Mouse (Mus musculus): ENCODE data around the gene Gm8947. TPM values are rescaled to one million over a fixed set of nuclear protein-coding genes. Genes with fewer than 3 reads are reported as not detected.

Gene Gm8947
- polyA plus RNA-seq, 1 experiment from 2014 or later: 0.18 TPM

DNA sequence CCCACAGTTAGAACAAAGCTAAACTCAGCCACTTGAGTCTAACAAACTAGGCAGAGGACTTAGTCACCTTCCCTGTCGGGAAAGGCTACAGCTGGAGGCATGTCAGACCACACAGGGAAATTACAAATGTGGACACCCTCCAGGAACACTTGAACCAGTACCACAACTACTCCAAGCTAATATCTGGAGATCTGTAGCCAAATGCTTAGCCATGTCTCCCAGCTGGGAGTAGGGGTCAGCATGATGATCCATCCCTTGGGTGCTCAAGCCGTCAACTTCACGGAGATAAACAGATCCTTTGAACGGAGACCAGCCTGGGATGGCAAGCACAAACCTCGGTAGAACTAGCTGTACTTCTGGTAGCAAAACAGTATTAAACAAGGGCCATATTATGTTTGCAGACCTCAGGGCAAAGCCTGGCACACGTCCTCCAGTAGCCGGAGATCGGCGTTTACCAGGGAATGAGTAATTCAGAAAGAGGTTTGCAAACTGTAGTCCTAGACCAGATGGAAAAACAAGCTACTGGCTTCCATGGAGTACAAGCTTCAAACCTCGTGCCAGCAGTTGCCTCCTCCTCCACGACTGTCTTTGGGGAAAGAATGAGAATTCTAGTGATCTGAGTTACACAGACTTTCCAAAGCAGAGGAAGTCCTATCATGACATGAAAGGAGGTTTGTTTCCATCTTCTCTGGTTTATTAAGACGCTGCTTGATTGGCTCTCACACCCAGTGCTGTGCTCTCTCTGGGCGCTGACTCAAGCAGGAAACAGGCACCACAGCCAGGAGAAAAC lies 44.2 kb downstream of the Gm8947 start:
- H3K36me3 ChIP-seq: no peaks in the 10 kb centered on the region
- 66% methylated on average over 13 of the region's 13 CpGs for WGBS
- no peak for ATAC-seq
- no peak overlapping the region for H3K4me3 ChIP-seq (replicated peaks)
- H3K27me3 ChIP-seq (replicated peaks): no peaks in the 10 kb centered on the region
- no peak overlapping the region for H3K4me2 ChIP-seq (replicated peaks)
- H3K27ac ChIP-seq: no peak overlapping the region
- H3K9ac ChIP-seq: no peak overlapping the region
- H3K9me3 ChIP-seq: no peaks in the 10 kb centered on the region
- H3K4me1 ChIP-seq (replicated peaks): no peaks in the 10 kb centered on the region

DNA sequence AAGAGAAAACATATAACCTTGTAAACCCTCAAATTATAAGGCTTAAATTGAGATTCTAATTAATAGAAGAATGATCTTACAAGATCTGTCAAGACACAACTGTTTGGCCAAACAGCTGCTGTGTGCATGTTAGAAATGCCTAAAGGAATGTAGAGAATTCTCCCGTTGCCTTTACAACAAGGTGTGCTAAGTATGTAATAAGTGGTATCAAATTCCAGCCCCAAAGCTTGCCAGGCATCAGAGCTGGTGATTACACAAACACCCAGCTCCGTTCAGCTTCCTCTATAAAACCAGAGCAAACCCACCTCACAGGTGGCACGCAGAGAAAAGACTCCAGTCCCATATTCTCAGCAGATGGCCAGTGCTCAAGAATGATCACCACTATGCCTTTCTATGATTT lies 45.6 kb downstream of the Gm8947 start:
- Histone ChIP-seq H3K36me3 (no peaks in the 10 kb centered on the region), H3K9me3 (no peaks in the 10 kb centered on the region), H3K27ac (no peak overlapping the region), H3K27me3 (replicated peaks) (no peaks in the 10 kb centered on the region), H3K4me3 (replicated peaks) (no peak overlapping the region), H3K4me2 (replicated peaks) (no peak overlapping the region), H3K9ac (no peak overlapping the region), H3K4me1 (replicated peaks) (no peaks in the 10 kb centered on the region)
- 67% methylated on average over 3 of the region's 3 CpGs for WGBS
- ATAC-seq: no peak

DNA sequence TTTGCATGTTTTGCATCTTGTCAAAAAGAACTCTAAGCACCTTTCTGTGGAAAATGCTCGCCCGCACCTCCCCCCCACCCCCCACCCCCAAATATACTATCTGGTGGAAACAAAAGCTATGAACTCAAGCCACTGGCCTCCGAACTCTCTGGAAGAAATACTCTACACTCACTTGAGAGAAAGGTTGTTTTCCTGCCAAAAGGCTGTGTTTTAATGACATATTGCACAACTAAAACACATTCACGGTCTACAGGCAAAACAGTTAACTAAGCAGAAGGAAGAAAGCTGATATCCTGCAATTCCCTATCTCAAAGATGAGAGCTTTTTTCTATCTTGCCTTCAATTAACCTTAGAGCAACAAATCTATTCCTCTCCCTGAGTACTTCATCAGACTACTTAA lies 51.2 kb downstream of the Gm8947 start:
- 85% methylated on average over 4 of the region's 4 CpGs for WGBS
- no peak overlapping the region for H3K27ac ChIP-seq
- ATAC-seq: no peak
- no peaks in the 10 kb centered on the region for H3K9me3 ChIP-seq
- H3K27me3 ChIP-seq (replicated peaks): no peaks in the 10 kb centered on the region
- no peak overlapping the region for H3K9ac ChIP-seq
- no peaks in the 10 kb centered on the region for H3K4me1 ChIP-seq (replicated peaks)
- H3K4me3 ChIP-seq (replicated peaks): no peak overlapping the region
- no peak overlapping the region for H3K4me2 ChIP-seq (replicated peaks)
- H3K36me3 ChIP-seq: no peaks in the 10 kb centered on the region

Other genes with a start within 250 kb of the Gm8947 start
- 3.4 and 4.3 TPM in 2 replicates for gene Hmcn1, start 198.9 kb upstream of the Gm8947 start, polyA plus RNA-seq (2015; fragmentation: Nextera tagmentation; extraction: Ambion mirVana)
- not detected in 2 replicates for gene Gm47985, start 9.8 kb upstream of the Gm8947 start, polyA plus RNA-seq (2015; fragmentation: Nextera tagmentation; extraction: Ambion mirVana)
- gene Gm47995, start 6.1 kb downstream of the Gm8947 start, polyA plus RNA-seq (2015; fragmentation: Nextera tagmentation; extraction: Ambion mirVana): not detected in 2 replicates
- 0.24 TPM in 1 of 2 replicates, not detected in the other for gene 3110040M04Rik, start 11.7 kb downstream of the Gm8947 start, polyA plus RNA-seq (2015; fragmentation: Nextera tagmentation; extraction: Ambion mirVana)
- not detected in 2 replicates for gene Gm47996, start 17.8 kb downstream of the Gm8947 start, polyA plus RNA-seq (2015; fragmentation: Nextera tagmentation; extraction: Ambion mirVana)
- 313 and 339 TPM in 2 replicates for gene Ivns1abp, start 152.1 kb downstream of the Gm8947 start, polyA plus RNA-seq (2015; fragmentation: Nextera tagmentation; extraction: Ambion mirVana)
- 29.1 and 39.7 TPM in 2 replicates for gene Swt1, start 236.1 kb downstream of the Gm8947 start, polyA plus RNA-seq (2015; fragmentation: Nextera tagmentation; extraction: Ambion mirVana)
- gene Trmt1l, start 236.2 kb downstream of the Gm8947 start, polyA plus RNA-seq (2015; fragmentation: Nextera tagmentation; extraction: Ambion mirVana): 39.3 and 42.8 TPM in 2 replicates